Mouse (Mus musculus) cerebellum, adult 2 months (tissue): ENCODE data around the gene Igsf3.

Experiments
- CTCF ChIP-seq: fragments of 200-500 bp; IDR thresholded peaks from 2 replicates; pipeline ENCODE4 v1.5.1; 2011; ENCODE audit warnings: low read depth, mild to moderate bottlenecking, control low read depth, low read length, moderate library complexity, borderline replicate concordance; ENCODE audit not compliant: insufficient read depth
- POLR2A ChIP-seq: fragments of 200-500 bp; IDR thresholded peaks from 2 replicates; pipeline ENCODE4 v1.6.1; 2011; ENCODE audit warnings: low read length, control low read depth, borderline replicate concordance; ENCODE audit not compliant: insufficient read depth

GRCm38 (mm10) chr3:101461046-101461445 lies 84.2 kb downstream of the Igsf3 start:
- TF ChIP-seq CTCF (no peak), POLR2A (no peak)
